Mouse (Mus musculus): ENCODE measurements around the gene Ttpal. TPM values are rescaled to one million over a fixed set of nuclear protein-coding genes. Genes with fewer than 3 reads are reported as not detected.

Ttpal gene
- total RNA-seq, 2 experiments from 2014 or later, result 63.0 to 70.7 TPM

DNA sequence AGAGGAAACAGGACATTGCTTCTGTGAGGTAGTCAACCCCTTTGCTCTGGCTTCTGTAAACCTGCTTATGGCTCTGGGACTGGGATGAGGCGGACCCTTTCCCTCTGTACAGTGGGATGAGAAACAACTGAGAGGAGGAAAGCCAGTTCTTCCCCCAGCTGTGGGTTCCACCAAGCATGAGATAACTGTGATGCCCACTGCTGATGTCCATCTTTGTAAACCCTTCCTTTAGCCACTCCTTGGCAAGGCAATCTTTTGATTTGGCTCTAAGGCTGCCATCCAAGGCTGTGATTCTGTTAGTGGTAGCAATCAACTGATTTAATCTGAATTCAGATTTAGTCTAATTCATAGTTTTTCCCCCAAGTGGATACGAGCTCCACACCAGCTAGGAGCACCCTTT is 55.4 kb downstream of the Ttpal start:
- intact Hi-C loops (cut with DNase I), result loop anchor here (1.0 kb wide), 1 partner anchor 8 kb away; no protein-coding TSS in a partner anchor
- no peak for DNase-seq (ENCODE audit: low spot score in 2 of 2)

GRCm38 (mm10) chr2:163657975-163658886 is 56.1 kb downstream of the Ttpal start, which contains the start of gene Pkig:
Pkig (plus strand) TSS chr2:163658386.
- intact Hi-C loops (cut with DNase I), result loop anchor here (1.0 to 2.0 kb wide), 3 partner anchors 9 to 61 kb away; partner anchors contain the start of gene Serinc3
- DNase-seq (ENCODE audit: low spot score in 2 of 2), result peak; percentile 88 to 90

DNA sequence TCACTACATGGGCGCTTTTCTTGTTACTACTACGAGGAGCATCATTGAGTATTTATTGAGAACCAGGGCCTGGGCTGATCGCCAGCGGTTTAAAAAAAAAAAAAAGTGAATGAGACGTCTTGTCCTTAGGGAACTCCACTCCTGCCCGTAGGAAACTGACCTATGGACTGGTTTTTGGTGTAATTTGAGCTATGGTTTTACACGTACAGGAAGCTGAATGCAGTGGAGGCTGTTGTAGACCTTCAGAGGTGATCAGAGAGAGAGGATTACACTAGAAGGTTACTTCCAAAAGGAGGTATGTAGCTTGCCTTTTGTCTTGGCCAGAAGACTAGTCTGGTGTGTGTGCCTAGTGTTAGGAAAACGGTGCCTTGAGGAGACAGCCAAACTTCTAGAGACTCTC is 56.8 kb downstream of the Ttpal start:
- DNase-seq (ENCODE audit: low spot score in 2 of 2), result peak in 1 of 2 experiments; percentile 12
- intact Hi-C loops (cut with DNase I), result loop anchor here (2.0 kb wide), 2 partner anchors 14 to 60 kb away; partner anchors contain the start of gene Serinc3

DNA sequence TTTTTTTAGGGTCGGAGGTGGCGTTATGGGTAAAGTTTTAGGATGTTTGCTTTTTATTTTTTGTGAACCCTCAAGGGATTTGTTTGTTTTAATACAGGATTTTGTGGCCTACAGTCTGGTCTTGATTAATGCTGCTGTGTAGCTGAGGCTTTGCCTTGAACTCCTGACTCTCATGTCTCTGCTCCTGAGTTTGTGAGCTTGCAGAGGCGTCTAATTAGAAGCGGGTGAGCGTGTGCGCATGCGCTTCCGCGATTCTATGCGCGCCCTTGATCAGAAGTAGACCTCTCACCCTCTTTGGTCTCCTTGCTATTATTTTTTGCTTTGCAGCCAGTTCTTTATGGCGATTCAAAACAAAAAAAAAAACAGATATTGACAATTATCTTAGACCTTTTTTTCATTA is 57.3 kb downstream of the Ttpal start:
- DNase-seq (ENCODE audit: low spot score in 2 of 2), result no peak
- intact Hi-C loops (cut with DNase I), result loop anchor here (2.0 kb wide), 2 partner anchors 15 to 59 kb away; partner anchors contain the start of gene Serinc3

DNA sequence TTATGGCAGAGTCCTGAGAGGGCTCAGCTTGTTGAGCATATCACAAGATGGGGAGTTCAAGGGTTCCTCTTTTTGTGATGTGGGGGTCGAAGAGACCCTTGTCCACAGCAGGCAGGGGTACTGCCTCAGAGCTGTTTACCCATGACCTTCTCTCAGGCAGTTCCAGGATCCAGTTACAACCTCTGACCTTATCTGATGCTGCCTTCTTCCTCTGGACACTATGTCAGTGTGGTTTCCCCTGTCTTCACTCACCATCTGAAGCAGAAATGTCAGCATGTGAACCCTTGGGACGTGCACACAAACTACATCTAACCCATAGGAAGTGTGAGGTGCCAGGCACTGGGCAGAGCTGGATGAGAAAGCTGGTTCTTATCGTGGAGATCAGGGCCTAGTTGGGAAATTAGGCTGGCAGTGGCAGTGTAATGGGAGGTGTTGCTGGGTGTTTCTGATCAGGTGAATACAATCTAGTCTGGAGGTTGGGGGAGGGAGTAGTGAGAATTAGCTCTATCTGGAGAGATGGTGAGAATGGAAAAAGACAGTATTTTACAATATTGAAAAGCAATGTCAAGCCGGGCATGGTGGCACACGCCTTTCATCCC is 58.1 kb downstream of the Ttpal start:
- no peak for DNase-seq (ENCODE audit: low spot score in 2 of 2)
- intact Hi-C loops (cut with DNase I), result no loop called here

- intact Hi-C loops (cut with DNase I), result loop anchor here (1.0 kb wide), 2 partner anchors 14 to 42 kb away; no protein-coding TSS in a partner anchor
- DNase-seq (ENCODE audit: low spot score in 2 of 2), result peak; percentile 68 to 80
These were observed 59.3 kb downstream of the Ttpal start for GRCm38 (mm10) chr2:163661371-163661850.

GRCm38 (mm10) chr2:163662076-163662475 is 60.0 kb downstream of the Ttpal start:
- no peak for DNase-seq (ENCODE audit: low spot score in 2 of 2)
- intact Hi-C loops (cut with DNase I), result no loop called here

DNA sequence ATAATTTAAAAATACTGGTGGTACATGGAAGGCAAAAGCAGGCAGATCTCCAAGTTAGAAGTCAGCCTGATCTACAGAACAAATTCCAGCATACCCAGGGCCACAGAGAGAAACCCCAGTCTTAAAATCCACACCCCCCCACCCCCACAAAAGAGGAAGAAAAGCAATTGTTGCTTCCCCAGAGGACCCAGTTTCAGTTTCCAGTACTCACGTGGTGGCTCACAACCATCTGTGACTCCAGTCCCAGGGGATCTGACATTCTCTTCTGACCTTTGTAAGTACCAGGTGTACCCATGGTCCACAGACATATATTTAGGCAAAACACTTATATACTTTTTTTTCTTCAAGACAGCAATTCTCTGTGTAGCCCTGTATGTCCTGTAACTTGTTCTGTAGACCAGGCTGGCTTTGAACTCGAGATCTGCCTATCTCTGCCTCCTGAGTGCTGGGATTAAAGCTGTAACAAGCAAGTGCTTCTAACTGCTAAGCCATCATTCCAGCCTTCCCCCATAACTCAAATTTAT is 60.6 kb downstream of the Ttpal start:
- DNase-seq (ENCODE audit: low spot score in 2 of 2), result no peak

GRCm38 (mm10) chr2:163663930-163664329 is 61.8 kb downstream of the Ttpal start:
- no peak for DNase-seq (ENCODE audit: low spot score in 2 of 2)
- intact Hi-C loops (cut with DNase I), result no loop called here

More for the DNA sequence above, 60.6 kb downstream of the Ttpal start:
- intact Hi-C loops (cut with DNase I), result no loop called here

GRCm38 (mm10) chr2:163667045-163667444 is 64.9 kb downstream of the Ttpal start:
- DNase-seq (ENCODE audit: low spot score in 2 of 2), result no peak

More at GRCm38 (mm10) chr2:163667045-163667444, 64.9 kb downstream of the Ttpal start:
- intact Hi-C loops (cut with DNase I), result no loop called here

Other genes starting within 250 kb of the Ttpal start
- gene Jph2, start 204.3 kb upstream of the Ttpal start, total RNA-seq (2021), result under 1 TPM; 0.49 to 0.59 TPM
- 10 to 100 TPM; 24.3 to 25.0 TPM for gene Oser1, start 177.6 kb upstream of the Ttpal start, total RNA-seq (2021)
- 10 to 100 TPM; 72.6 to 73.9 TPM for gene Gdap1l1, start 163.8 kb upstream of the Ttpal start, total RNA-seq (2021)
- gene Fitm2, start 129.7 kb upstream of the Ttpal start, total RNA-seq (2021), result 10 to 100 TPM; 18.8 to 19.3 TPM
- gene R3hdml, start 110.0 kb upstream of the Ttpal start, total RNA-seq (2021), result not detected
- not detected for gene Hnf4a, start 95.5 kb upstream of the Ttpal start, total RNA-seq (2021)
- gene Serinc3, start 42.8 kb downstream of the Ttpal start, total RNA-seq (2021), result 100 to 1,000 TPM; 224 to 251 TPM
- gene Pkig, start 56.1 kb downstream of the Ttpal start, total RNA-seq (2021), result 100 to 1,000 TPM; 135 to 144 TPM
- 1 to 10 TPM; 1.5 to 1.6 TPM for gene Ada, start 147.9 kb downstream of the Ttpal start, total RNA-seq (2021)
- under 1 TPM; 0.17 to 0.23 TPM for gene Ccn5, start 218.5 kb downstream of the Ttpal start, total RNA-seq (2021)